Mouse (Mus musculus): ENCODE results near the gene Tnfaip2. TPM values are rescaled to one million over a fixed set of nuclear protein-coding genes. Genes with fewer than 3 reads are reported as not detected.

The Tnfaip2 gene
- 7.4 and 12.0 TPM in 2 replicates for polyA plus RNA-seq (2016; fragmentation: Nextera tagmentation; extraction: Ambion mirVana)

DNA sequence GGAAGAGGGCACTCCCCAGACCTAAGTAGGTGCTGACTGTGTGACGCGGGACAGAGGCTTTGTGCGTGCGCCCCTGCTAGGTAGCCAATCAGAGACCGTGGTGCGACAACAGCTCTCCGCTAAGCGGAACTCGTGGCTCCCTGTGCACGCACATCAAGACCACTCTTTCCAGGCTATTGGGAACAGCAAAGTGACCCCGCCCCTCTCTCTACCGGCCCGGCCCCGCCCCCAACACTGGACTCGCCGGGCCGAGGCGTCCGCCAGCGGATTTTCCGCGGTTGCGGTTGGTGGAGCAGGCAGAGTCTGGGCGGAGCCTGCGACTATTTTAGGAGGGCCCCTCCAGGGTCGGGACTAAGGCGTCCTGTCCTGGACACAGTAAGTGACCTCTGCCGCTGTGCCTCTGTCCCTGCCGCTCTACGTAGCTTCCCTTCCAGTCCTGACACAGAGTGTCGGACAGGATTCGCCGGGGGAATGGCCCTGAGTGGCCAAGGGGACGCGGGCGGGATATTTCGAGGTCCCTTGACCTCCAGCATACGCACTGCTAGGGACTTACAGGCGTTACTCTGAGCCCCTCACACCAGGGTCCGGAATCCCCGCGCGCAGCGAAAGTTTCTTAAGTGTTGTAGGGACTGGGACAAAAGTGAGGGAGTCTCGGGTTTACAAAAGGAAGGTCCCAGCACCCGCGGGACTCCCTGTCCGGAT lies at the start of gene Tnfaip2:
Gene Tnfaip2, plus strand, starts transcription at position 161 of the 702 bp plus-strand sequence.
- ATAC-seq (ENCODE audit: insufficient number of reproducible peaks, low FRiP score): peak; percentile 89
- H3K4me1 ChIP-seq (replicated peaks): peaks cover 43% of the 10 kb centered on the region
- under 1% methylated on average over 48 of the region's 48 CpGs for WGBS
- peak within 1 kb of the TSS; percentile 49 for H3K4me3 ChIP-seq
- H3K4me2 ChIP-seq: peak within 1 kb of the TSS; percentile 78
- peak within 1 kb of the TSS; percentile 54 for H3K9ac ChIP-seq
- H3K36me3 ChIP-seq: no peaks in the 10 kb centered on the region
- no peak within 1 kb of the TSS for H3K27ac ChIP-seq (ENCODE audit: poor library complexity, severe bottlenecking)
- peaks cover 92% of the 10 kb centered on the region for H3K27me3 ChIP-seq (replicated peaks)
- H3K9me3 ChIP-seq (replicated peaks): 0 out of 2 replicates have a peak, but pooled peaks cover 4% of the 10 kb centered on the region

- Histone ChIP-seq H3K9me3 (replicated peaks) (no peaks in the 10 kb centered on the region), H3K36me3 (no peaks in the 10 kb centered on the region), H3K4me3 (no peak overlapping the region), H3K4me1 (replicated peaks) (peaks cover 5% of the 10 kb centered on the region; the same call in 1 of the 2 replicates), H3K4me2 (no peak overlapping the region), H3K27me3 (replicated peaks) (peaks cover 3% of the 10 kb centered on the region; the same call in 1 of the 2 replicates), H3K9ac (no peak overlapping the region), H3K27ac (ENCODE audit: poor library complexity, severe bottlenecking) (no peak overlapping the region)
- ATAC-seq (ENCODE audit: insufficient number of reproducible peaks, low FRiP score): no peak
- 77% methylated on average over 6 of the region's 6 CpGs for WGBS
Measured at GRCm38 (mm10) chr12:111394008-111394407, 48.3 kb upstream of the Tnfaip2 start.

DNA sequence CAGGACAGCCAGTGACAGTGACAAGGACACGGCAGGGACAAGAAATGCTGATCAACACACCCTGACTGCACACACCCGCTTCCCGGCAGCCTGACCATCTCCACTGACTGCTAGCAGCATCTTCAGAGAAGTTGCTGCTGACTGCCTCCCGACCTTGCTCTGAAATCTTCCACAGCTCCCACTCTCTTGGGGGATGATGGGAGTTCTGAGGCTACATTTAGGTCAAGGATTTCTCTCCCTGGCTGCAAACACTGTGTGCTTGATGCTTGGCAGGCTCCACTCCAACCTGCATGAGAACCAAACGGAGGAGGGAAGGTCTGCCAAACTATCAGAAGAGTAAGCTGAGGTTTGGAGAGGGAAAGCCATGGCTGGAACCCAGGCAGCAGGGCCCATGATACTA lies 45.3 kb upstream of the Tnfaip2 start:
- Histone ChIP-seq H3K27me3 (replicated peaks) (peaks cover 10% of the 10 kb centered on the region), H3K9me3 (replicated peaks) (no peaks in the 10 kb centered on the region), H3K36me3 (no peaks in the 10 kb centered on the region), H3K4me1 (replicated peaks) (peaks cover 9% of the 10 kb centered on the region), H3K4me3 (no peak overlapping the region), H3K9ac (no peak overlapping the region), H3K4me2 (no peak overlapping the region), H3K27ac (ENCODE audit: poor library complexity, severe bottlenecking) (no peak overlapping the region)
- 48% methylated on average over 5 of the region's 5 CpGs for WGBS
- no peak for ATAC-seq (ENCODE audit: insufficient number of reproducible peaks, low FRiP score)

DNA sequence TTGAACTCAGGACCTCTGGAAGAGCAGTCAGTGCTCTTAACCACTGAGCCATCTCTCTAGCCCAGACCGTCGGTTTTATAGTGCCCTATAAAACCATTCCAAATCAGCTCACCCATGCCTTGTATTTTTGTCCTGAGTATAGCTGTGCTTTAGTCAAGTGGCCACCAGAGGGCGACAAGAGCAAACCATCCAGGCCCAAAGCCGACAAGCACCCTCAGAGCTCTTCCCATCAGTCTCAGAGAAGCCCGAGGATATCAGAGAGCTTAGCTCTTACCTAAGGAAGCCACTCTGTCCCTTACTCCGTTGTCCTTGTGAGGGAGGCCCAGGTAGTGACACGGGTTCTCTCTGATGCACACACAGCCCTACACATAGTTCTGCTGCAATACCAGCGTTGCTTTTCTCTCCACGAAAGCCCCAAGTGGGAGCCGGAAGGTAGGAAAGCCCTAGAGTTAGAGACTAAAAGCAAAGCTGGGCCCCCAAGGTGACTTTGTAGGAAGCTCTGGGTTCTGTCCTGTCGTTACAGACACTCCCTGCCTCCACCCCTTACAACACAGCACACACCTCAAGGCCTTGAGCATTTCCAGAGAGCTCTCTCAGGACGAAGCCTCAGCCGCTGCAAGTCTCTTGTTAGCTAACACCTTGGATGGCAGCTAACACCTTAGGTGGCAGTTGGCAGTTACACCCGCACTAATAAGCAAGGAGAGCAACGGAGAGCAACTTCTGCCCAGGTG lies 40.6 kb upstream of the Tnfaip2 start:
- Histone ChIP-seq H3K4me1 (replicated peaks) (peaks cover 14% of the 10 kb centered on the region), H3K9me3 (replicated peaks) (no peaks in the 10 kb centered on the region), H3K27ac (ENCODE audit: poor library complexity, severe bottlenecking) (no peak overlapping the region), H3K4me3 (no peak overlapping the region), H3K9ac (0 out of 2 replicates have a peak overlapping the region, but pooled peaks have one; percentile 13), H3K4me2 (peak overlapping the region; percentile 20; the same call in 1 of the 2 replicates), H3K27me3 (replicated peaks) (peaks cover 28% of the 10 kb centered on the region), H3K36me3 (no peaks in the 10 kb centered on the region)
- WGBS: 20% methylated on average over 15 of the region's 15 CpGs
- no peak for ATAC-seq (ENCODE audit: insufficient number of reproducible peaks, low FRiP score)

- no peak overlapping the region for H3K4me2 ChIP-seq
- H3K9ac ChIP-seq: no peak overlapping the region
- no peak overlapping the region for H3K4me3 ChIP-seq
- 56% methylated on average over 10 of the region's 10 CpGs for WGBS
- no peaks in the 10 kb centered on the region for H3K9me3 ChIP-seq (replicated peaks)
- ATAC-seq (ENCODE audit: insufficient number of reproducible peaks, low FRiP score): no peak
- H3K27ac ChIP-seq (ENCODE audit: poor library complexity, severe bottlenecking): no peak overlapping the region
- peaks cover 57% of the 10 kb centered on the region for H3K27me3 ChIP-seq (replicated peaks)
- no peaks in the 10 kb centered on the region for H3K36me3 ChIP-seq
- H3K4me1 ChIP-seq (replicated peaks): peaks cover 15% of the 10 kb centered on the region
Measured at GRCm38 (mm10) chr12:111404880-111405279, 37.4 kb upstream of the Tnfaip2 start.

- H3K27me3 ChIP-seq (replicated peaks): peaks cover 64% of the 10 kb centered on the region
Measured at GRCm38 (mm10) chr12:111406622-111407021, 35.6 kb upstream of the Tnfaip2 start, which contains the start of gene Lbhd2. Gene Lbhd2, plus strand, starts transcription at chr12:111406809.

GRCm38 (mm10) chr12:111409583-111409982 lies 32.7 kb upstream of the Tnfaip2 start:
- Histone ChIP-seq H3K4me3 (no peak overlapping the region), H3K9me3 (replicated peaks) (no peaks in the 10 kb centered on the region), H3K4me2 (no peak overlapping the region), H3K4me1 (replicated peaks) (peaks cover 37% of the 10 kb centered on the region), H3K36me3 (no peaks in the 10 kb centered on the region), H3K9ac (no peak overlapping the region), H3K27me3 (replicated peaks) (peaks cover 58% of the 10 kb centered on the region), H3K27ac (ENCODE audit: poor library complexity, severe bottlenecking) (no peak overlapping the region)
- ATAC-seq (ENCODE audit: insufficient number of reproducible peaks, low FRiP score): no peak
- 45% methylated on average over 5 of the region's 5 CpGs for WGBS

More at GRCm38 (mm10) chr12:111406622-111407021, 35.6 kb upstream of the Tnfaip2 start, which contains the start of gene Lbhd2:
- ATAC-seq (ENCODE audit: insufficient number of reproducible peaks, low FRiP score): no peak
- Histone ChIP-seq H3K9me3 (replicated peaks) (no peaks in the 10 kb centered on the region), H3K4me3 (peak within 1 kb of the TSS; percentile 35), H3K27ac (ENCODE audit: poor library complexity, severe bottlenecking) (no peak within 1 kb of the TSS), H3K36me3 (no peaks in the 10 kb centered on the region), H3K4me2 (peak within 1 kb of the TSS; percentile 63), H3K9ac (peak within 1 kb of the TSS; percentile 67; the same call in 1 of the 2 replicates), H3K4me1 (replicated peaks) (peaks cover 18% of the 10 kb centered on the region)
- 1% methylated on average over 24 of the region's 24 CpGs for WGBS

GRCm38 (mm10) chr12:111411631-111412355 lies 30.5 kb upstream of the Tnfaip2 start:
- Histone ChIP-seq H3K27me3 (replicated peaks) (peaks cover 46% of the 10 kb centered on the region), H3K36me3 (no peaks in the 10 kb centered on the region)
- 70% methylated on average over 8 of the region's 8 CpGs for WGBS

DNA sequence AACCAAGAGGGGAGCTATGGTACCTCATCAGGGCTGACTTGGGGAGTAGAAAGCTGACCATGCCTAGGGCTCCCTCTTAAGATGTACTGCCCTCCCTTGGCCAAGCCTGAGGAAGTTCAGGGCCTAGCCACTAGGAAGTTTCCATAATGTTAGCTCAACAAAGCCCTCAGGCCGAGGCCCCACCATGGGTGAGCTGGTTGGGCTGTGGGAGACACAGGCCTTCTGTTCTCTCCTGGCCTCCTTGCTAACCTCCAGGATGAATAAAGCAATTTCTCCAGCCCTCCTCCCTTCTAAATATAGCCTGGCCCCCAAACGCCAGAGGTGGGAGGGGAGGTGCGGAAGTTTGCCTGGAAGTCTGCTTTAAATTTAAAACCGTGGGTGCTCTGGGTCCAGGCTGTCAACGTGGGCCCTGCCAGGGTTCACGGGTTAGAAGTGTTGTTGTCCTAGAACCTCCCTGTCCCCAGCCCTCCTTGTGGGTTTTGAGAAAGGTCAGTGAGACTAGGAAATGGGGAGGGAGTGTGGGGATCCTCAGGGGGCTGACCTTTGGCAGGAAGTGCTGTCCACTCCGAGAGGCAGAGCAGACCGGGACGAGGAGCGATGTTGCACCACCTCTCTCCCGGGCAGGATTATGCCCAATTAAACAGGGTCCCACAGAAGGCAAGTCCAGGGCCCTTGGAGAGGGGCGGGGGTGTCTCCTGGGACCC lies 29.5 kb upstream of the Tnfaip2 start:
- Histone ChIP-seq H3K4me2 (peak overlapping the region; percentile 73), H3K4me3 (peak overlapping the region; percentile 47), H3K27ac (ENCODE audit: poor library complexity, severe bottlenecking) (peak overlapping the region; percentile 77), H3K27me3 (replicated peaks) (peaks cover 36% of the 10 kb centered on the region), H3K4me1 (replicated peaks) (peaks cover 43% of the 10 kb centered on the region), H3K36me3 (no peaks in the 10 kb centered on the region), H3K9ac (peak overlapping the region; percentile 69), H3K9me3 (replicated peaks) (no peaks in the 10 kb centered on the region)
- 15% methylated on average over 12 of the region's 12 CpGs for WGBS
- 0 out of 2 replicates have a peak, but pooled peaks have one; percentile 14 for ATAC-seq (ENCODE audit: insufficient number of reproducible peaks, low FRiP score)

More at GRCm38 (mm10) chr12:111411631-111412355, 30.5 kb upstream of the Tnfaip2 start:
- H3K9me3 ChIP-seq (replicated peaks): no peaks in the 10 kb centered on the region
- no peak overlapping the region for H3K4me3 ChIP-seq
- no peak for ATAC-seq (ENCODE audit: insufficient number of reproducible peaks, low FRiP score)
- H3K27ac ChIP-seq (ENCODE audit: poor library complexity, severe bottlenecking): no peak overlapping the region
- H3K4me1 ChIP-seq (replicated peaks): peaks cover 38% of the 10 kb centered on the region
- no peak overlapping the region for H3K9ac ChIP-seq
- H3K4me2 ChIP-seq: no peak overlapping the region

DNA sequence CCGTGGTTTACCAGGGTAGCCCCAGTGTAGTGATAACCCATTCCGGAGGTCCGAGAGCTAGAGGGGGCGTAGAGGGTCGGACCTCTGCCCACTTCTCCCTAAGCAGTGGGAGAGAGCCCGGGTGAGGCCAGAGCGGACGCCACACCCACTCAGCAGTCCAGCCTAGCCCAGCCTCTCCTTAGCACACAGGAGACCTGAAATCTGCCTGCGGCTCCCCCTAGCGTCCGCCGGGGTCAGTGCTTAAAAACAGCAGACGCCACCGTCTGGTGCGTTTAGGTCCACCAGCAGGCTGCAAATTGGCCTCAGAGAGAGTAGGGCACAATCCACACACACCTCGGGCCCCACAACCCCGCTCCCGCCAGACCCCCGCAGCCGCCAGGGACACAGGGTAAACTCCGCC lies 29.0 kb upstream of the Tnfaip2 start:
- Histone ChIP-seq H3K4me3 (peak overlapping the region; percentile 47), H3K9ac (peak overlapping the region; percentile 69), H3K27me3 (replicated peaks) (peaks cover 34% of the 10 kb centered on the region), H3K27ac (ENCODE audit: poor library complexity, severe bottlenecking) (peak overlapping the region; percentile 77), H3K4me1 (replicated peaks) (peaks cover 44% of the 10 kb centered on the region), H3K4me2 (peak overlapping the region; percentile 73), H3K9me3 (replicated peaks) (no peaks in the 10 kb centered on the region), H3K36me3 (no peaks in the 10 kb centered on the region)
- ATAC-seq (ENCODE audit: insufficient number of reproducible peaks, low FRiP score): peak; percentile 75
- WGBS: under 1% methylated on average over 21 of the region's 21 CpGs
